Mouse (Mus musculus): ENCODE measurements around the gene Uvssa. TPM values are rescaled to one million over a fixed set of nuclear protein-coding genes. Genes with fewer than 3 reads are reported as not detected.

Uvssa gene
- polyA plus RNA-seq, 1 experiment from 2014 or later: 7.7 TPM

DNA sequence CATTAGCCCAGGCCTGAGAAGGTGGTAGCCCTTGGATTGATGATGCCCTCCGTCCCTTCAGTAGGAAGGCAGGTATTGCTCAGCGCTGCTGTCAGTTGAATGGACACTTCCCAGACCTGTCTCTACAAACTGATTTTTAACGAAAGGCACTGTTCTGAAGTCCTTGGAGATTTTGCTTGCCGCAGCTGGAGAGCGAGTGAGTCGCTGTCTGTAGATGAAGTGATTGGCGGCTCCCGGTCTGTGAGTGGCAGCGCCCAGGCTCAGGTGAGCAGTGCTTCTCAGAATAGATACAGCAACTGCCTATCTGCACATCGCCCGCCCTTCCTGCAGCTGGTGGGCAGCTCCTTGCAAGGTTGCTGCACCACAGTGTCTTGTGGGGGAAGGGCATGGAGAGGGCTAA lies 17.3 kb downstream of the Uvssa start:
- ATAC-seq (replicated peaks; ENCODE audit: low FRiP score, low read depth): no peak
- WGBS: 93% methylated on average over 11 of the region's 11 CpGs
- Histone ChIP-seq H3K27me3 (ENCODE audit: insufficient read depth, low read length) (no peaks in the 10 kb centered on the region), H3K9me3 (replicated peaks; ENCODE audit: low read length) (no peaks in the 10 kb centered on the region), H3K9ac (ENCODE audit: low read depth, low read length) (no peak overlapping the region), H3K4me1 (replicated peaks; ENCODE audit: insufficient read depth, low read length) (no peaks in the 10 kb centered on the region), H3K4me3 (replicated peaks; ENCODE audit: low read depth, low read length) (no peak overlapping the region), H3K27ac (no peak overlapping the region), H3K36me3 (ENCODE audit: insufficient read depth, low read length) (0 out of 2 replicates have a peak, but pooled peaks cover 26% of the 10 kb centered on the region), H3K4me2 (ENCODE audit: low read length) (no peak overlapping the region)
- no peak for DNase-seq (ENCODE audit: low spot score)
- TF ChIP-seq CTCF (IDR thresholded peaks at IDR 0.05; ENCODE audit: low read depth): no peak

DNA sequence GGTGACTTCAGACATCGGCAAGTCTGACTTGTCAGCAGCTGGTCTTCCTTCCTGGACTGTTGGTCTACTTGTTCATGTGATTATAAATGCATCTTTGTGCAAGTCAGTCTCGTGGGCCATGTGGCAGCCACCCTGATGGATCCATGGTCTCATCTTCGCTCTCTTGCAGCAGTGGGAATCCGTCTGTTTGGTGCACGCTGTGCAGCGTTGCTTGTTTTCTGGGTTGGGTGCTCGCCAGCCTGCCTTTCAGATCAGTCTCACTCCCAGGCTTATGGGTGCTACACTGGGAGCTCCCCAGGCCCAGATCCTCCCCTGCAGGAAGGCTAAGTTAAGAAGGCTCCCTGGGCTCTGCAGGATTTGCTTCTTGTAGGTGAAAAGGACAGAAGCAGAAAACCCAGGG lies 18.5 kb downstream of the Uvssa start:
- ATAC-seq (replicated peaks; ENCODE audit: low FRiP score, low read depth): no peak
- H3K4me2 ChIP-seq (ENCODE audit: low read length): no peak overlapping the region
- WGBS: 86% methylated on average over 7 of the region's 7 CpGs

DNA sequence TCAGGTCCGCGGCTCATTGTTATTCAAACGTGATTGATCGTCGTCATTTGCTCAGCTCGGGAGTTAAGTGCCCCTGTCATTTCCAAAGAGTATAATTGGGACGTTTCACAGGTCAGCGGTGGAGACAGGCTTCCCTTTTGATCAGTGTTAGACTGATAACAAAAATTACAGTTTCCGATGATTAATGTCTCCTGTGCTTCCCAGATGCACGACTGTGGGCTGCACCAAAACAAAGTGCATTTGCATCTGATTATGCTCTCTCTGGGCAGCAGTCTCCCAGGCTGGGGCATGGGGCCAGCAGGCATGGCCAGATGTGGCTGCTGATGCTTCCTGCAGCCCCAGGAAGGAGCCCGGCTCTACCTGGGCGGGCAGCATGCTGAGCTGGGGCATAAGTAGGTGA lies 22.5 kb downstream of the Uvssa start:
- no peak for DNase-seq (ENCODE audit: low spot score)
- Histone ChIP-seq H3K9me3 (replicated peaks; ENCODE audit: low read length) (no peaks in the 10 kb centered on the region), H3K4me2 (ENCODE audit: low read length) (no peak overlapping the region), H3K9ac (ENCODE audit: low read depth, low read length) (no peak overlapping the region), H3K4me3 (replicated peaks; ENCODE audit: low read depth, low read length) (no peak overlapping the region), H3K36me3 (ENCODE audit: insufficient read depth, low read length) (peaks cover 6% of the 10 kb centered on the region; the same call in 1 of the 2 replicates), H3K4me1 (replicated peaks; ENCODE audit: insufficient read depth, low read length) (no peaks in the 10 kb centered on the region), H3K27ac (no peak overlapping the region), H3K27me3 (ENCODE audit: insufficient read depth, low read length) (no peaks in the 10 kb centered on the region)
- 58% methylated on average over 12 of the region's 12 CpGs for WGBS
- TF ChIP-seq CTCF (IDR thresholded peaks at IDR 0.05; ENCODE audit: low read depth): no peak
- no peak for ATAC-seq (replicated peaks; ENCODE audit: low FRiP score, low read depth)

More for the DNA sequence above, 18.5 kb downstream of the Uvssa start:
- no peak for TF ChIP-seq CTCF (IDR thresholded peaks at IDR 0.05; ENCODE audit: low read depth)
- Histone ChIP-seq H3K4me3 (replicated peaks; ENCODE audit: low read depth, low read length) (no peak overlapping the region), H3K9me3 (replicated peaks; ENCODE audit: low read length) (no peaks in the 10 kb centered on the region), H3K27ac (no peak overlapping the region), H3K4me1 (replicated peaks; ENCODE audit: insufficient read depth, low read length) (no peaks in the 10 kb centered on the region), H3K27me3 (ENCODE audit: insufficient read depth, low read length) (no peaks in the 10 kb centered on the region), H3K36me3 (ENCODE audit: insufficient read depth, low read length) (0 out of 2 replicates have a peak, but pooled peaks cover 19% of the 10 kb centered on the region), H3K9ac (ENCODE audit: low read depth, low read length) (no peak overlapping the region)
- no peak for DNase-seq (ENCODE audit: low spot score)

DNA sequence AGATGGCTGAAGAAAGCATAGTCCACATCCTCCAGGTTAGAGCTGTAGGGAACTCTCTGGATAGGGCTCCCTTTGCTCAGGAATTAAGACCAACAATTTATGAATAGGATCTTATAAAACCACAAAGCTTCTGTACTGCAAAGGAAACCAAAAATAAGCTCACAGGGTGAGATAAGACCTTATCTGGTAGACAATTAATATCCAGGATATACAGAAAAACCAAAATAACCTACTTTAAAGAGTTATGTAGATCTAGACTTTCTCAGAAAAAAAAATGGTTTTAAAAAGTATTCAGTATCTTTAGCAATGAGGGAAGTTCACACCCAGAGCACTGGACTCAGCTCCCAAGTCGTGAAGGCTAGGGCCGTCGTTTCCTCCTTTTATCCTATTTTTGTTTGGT lies 42.0 kb downstream of the Uvssa start:
- H3K4me3 ChIP-seq (replicated peaks; ENCODE audit: low read depth, low read length): no peak overlapping the region
- DNase-seq (ENCODE audit: low spot score) (no peak), ATAC-seq (replicated peaks; ENCODE audit: low FRiP score, low read depth) (no peak)
- H3K9me3 ChIP-seq (replicated peaks; ENCODE audit: low read length): no peaks in the 10 kb centered on the region
- H3K27ac ChIP-seq: no peak overlapping the region
- H3K9ac ChIP-seq (ENCODE audit: low read depth, low read length): no peak overlapping the region
- H3K4me1 ChIP-seq (replicated peaks; ENCODE audit: insufficient read depth, low read length): no peaks in the 10 kb centered on the region
- WGBS: 68% methylated on average over 3 of the region's 3 CpGs
- H3K27me3 ChIP-seq (ENCODE audit: insufficient read depth, low read length): no peaks in the 10 kb centered on the region
- TF ChIP-seq CTCF (IDR thresholded peaks at IDR 0.05; ENCODE audit: low read depth): no peak
- no peak overlapping the region for H3K4me2 ChIP-seq (ENCODE audit: low read length)
- peaks cover 7% of the 10 kb centered on the region; the same call in 1 of the 2 replicates for H3K36me3 ChIP-seq (ENCODE audit: insufficient read depth, low read length)

DNA sequence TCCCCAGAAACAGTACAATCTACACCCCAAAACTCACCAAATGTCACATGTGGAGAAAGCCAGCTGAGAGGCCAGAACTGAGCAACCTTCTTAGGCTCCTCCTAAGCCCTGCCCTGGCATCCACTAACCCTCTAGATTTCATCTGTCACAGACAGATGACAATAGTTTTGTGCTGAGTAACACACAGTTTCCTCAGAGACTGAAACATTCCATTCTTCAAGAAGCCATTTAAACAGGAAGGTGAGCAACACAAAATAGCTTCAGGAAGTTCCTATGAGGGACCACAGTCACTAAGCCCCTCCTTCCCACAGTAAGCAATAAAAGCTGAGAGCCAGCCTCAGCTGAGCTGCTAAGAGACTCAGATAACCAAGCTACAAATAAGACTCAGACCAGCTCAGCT lies 49.1 kb downstream of the Uvssa start:
- Histone ChIP-seq H3K9ac (ENCODE audit: low read depth, low read length) (no peak overlapping the region), H3K27ac (no peak overlapping the region), H3K36me3 (ENCODE audit: insufficient read depth, low read length) (no peaks in the 10 kb centered on the region), H3K4me2 (ENCODE audit: low read length) (no peak overlapping the region), H3K27me3 (ENCODE audit: insufficient read depth, low read length) (peaks cover 52% of the 10 kb centered on the region), H3K4me3 (replicated peaks; ENCODE audit: low read depth, low read length) (no peak overlapping the region), H3K4me1 (replicated peaks; ENCODE audit: insufficient read depth, low read length) (no peaks in the 10 kb centered on the region; the same call in 1 of the 2 replicates), H3K9me3 (replicated peaks; ENCODE audit: low read length) (no peaks in the 10 kb centered on the region)
- DNase-seq (ENCODE audit: low spot score) (no peak), ATAC-seq (replicated peaks; ENCODE audit: low FRiP score, low read depth) (no peak)
- no peak for TF ChIP-seq CTCF (IDR thresholded peaks at IDR 0.05; ENCODE audit: low read depth)

DNA sequence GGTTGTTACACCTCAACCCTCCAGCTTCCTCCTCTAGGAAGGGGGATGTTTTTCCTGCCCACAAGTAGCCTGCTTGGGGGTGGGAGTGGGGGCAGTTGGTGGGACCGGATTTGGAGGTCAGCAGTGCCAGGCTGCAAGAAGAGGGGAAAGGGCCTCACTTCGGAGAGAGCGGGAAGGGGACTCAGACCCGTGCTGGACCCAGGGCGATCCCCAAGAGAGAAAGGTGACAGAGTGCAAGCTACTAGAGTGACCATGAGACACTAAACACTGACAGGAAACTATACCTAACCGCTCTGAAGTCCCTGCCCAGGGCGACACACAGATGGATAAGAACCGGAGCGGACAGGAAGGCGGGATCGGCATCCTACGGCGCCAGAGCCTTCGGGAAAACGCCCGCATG lies 51.8 kb downstream of the Uvssa start:
- Histone ChIP-seq H3K27me3 (ENCODE audit: insufficient read depth, low read length) (peaks cover 78% of the 10 kb centered on the region), H3K9me3 (replicated peaks; ENCODE audit: low read length) (no peaks in the 10 kb centered on the region), H3K4me3 (replicated peaks; ENCODE audit: low read depth, low read length) (no peak overlapping the region), H3K4me1 (replicated peaks; ENCODE audit: insufficient read depth, low read length) (no peaks in the 10 kb centered on the region; the same call in 1 of the 2 replicates), H3K36me3 (ENCODE audit: insufficient read depth, low read length) (no peaks in the 10 kb centered on the region), H3K27ac (no peak overlapping the region), H3K9ac (ENCODE audit: low read depth, low read length) (no peak overlapping the region), H3K4me2 (ENCODE audit: low read length) (no peak overlapping the region)
- WGBS: 3% methylated on average over 16 of the region's 16 CpGs
- ATAC-seq (replicated peaks; ENCODE audit: low FRiP score, low read depth) (no peak), DNase-seq (ENCODE audit: low spot score) (no peak)
- no peak for TF ChIP-seq CTCF (IDR thresholded peaks at IDR 0.05; ENCODE audit: low read depth)

DNA sequence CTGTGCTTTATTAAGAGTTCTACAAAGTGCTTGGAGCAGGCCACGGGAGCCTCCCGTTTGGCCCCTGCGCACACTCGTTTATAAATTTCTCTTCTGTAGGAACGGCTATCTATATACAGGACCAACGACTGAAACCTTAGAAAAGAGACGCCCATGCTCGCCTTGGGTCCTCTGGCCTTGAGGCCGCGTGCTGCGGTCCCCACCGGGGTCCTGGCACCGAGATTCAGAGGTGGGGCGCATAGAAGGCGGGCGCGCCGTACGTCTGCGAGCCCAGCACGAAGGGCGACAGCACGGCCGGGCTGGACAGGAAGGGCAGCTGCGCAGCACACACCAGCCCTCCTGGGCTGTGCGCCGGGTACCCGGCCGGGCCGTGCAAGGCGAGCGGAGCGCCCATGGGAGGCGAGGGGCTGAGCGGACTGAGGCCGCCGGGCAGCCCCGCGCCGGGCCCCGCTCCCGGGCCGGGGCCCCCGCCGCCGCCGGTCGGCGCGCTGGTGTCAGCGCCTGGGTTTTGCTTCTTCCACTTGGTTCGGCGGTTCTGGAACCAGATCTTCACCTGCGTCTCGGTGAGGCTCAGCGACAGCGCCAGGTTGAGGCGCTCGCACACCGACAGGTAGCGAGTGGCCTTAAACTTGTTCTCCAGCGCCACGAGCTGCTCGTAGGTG lies 52.3 kb downstream of the Uvssa start:
- DNase-seq (ENCODE audit: low spot score) (no peak), ATAC-seq (replicated peaks; ENCODE audit: low FRiP score, low read depth) (no peak)
- WGBS: 1% methylated on average over 63 of the region's 64 CpGs
- TF ChIP-seq CTCF (IDR thresholded peaks at IDR 0.05; ENCODE audit: low read depth): no peak
- Histone ChIP-seq H3K4me2 (ENCODE audit: low read length) (peak overlapping the region; percentile 46), H3K4me3 (replicated peaks; ENCODE audit: low read depth, low read length) (peak overlapping the region; percentile 24), H3K9me3 (replicated peaks; ENCODE audit: low read length) (no peaks in the 10 kb centered on the region), H3K9ac (ENCODE audit: low read depth, low read length) (no peak overlapping the region), H3K4me1 (replicated peaks; ENCODE audit: insufficient read depth, low read length) (no peaks in the 10 kb centered on the region; the same call in 1 of the 2 replicates), H3K27me3 (ENCODE audit: insufficient read depth, low read length) (peaks cover 83% of the 10 kb centered on the region), H3K36me3 (ENCODE audit: insufficient read depth, low read length) (no peaks in the 10 kb centered on the region), H3K27ac (no peak overlapping the region)

All from kidney, postnatal 0 days (tissue).